Mouse (Mus musculus) limb, embryonic 11.5 days (tissue): Measurements from ENCODE around the gene Ndufb6. TPM values are rescaled to one million over a fixed set of nuclear protein-coding genes. Genes with fewer than 3 reads are reported as not detected.

Source experiments
- ATAC-seq: fragments of 200-750 bp; cut with Nextera tagmentation; 2 replicates; pipeline ENCODE4 v1.8.0; 2017; ENCODE audit warnings: low read depth; ENCODE audit not compliant: insufficient number of reproducible peaks, low FRiP score, low TSS enrichment
- DNase-seq: peaks from one replicate; pipeline ENCODE4 v3.0.0-alpha.2; 2015; ENCODE audit warnings: low spot score
- H3K27ac ChIP-seq: fragments of 300-500 bp; sonication (generic); replicated peaks from 2 replicates; pipeline ENCODE4 v1.5.1; 2014; ENCODE audit warnings: low read depth, mild to moderate bottlenecking, low read length
- H3K27me3 ChIP-seq: fragments of 300-500 bp; sonication (generic); 2 replicates; pipeline ENCODE4 v1.6.1; 2014; ENCODE audit warnings: mild to moderate bottlenecking, low read length, mixed read lengths; ENCODE audit not compliant: control insufficient read depth, insufficient read depth
- H3K36me3 ChIP-seq: fragments of 300-500 bp; sonication (generic); 2 replicates; pipeline ENCODE4 v1.6.1; 2014; ENCODE audit warnings: mild to moderate bottlenecking, low read length, moderate library complexity, mixed read lengths; ENCODE audit not compliant: control insufficient read depth, insufficient read depth
- H3K4me1 ChIP-seq: fragments of 300-500 bp; sonication (generic); 2 replicates; pipeline ENCODE4 v1.6.1; 2014; ENCODE audit warnings: low read length, mixed read lengths; ENCODE audit not compliant: control insufficient read depth, insufficient read depth
- H3K4me2 ChIP-seq: fragments of 300-500 bp; sonication (generic); 2 replicates; pipeline ENCODE4 v1.6.1; 2014; ENCODE audit warnings: low read depth, mild to moderate bottlenecking, moderate library complexity; ENCODE audit not compliant: severe bottlenecking
- H3K4me3 ChIP-seq: fragments of 300-500 bp; sonication (generic); 2 replicates; pipeline ENCODE4 v1.5.1; 2014; ENCODE audit warnings: low read depth, low read length
- H3K9ac ChIP-seq: fragments of 300-500 bp; sonication (generic); 2 replicates; pipeline ENCODE4 v1.6.1; 2014; ENCODE audit warnings: mild to moderate bottlenecking, low read length
- H3K9me3 ChIP-seq: fragments of 300-500 bp; sonication (generic); 2 replicates; pipeline ENCODE4 v1.6.1; 2016; ENCODE audit warnings: low read length; ENCODE audit not compliant: control insufficient read depth
- WGBS: fragments of 180-500 bp; shearing (Covaris S2); extraction: QIAGEN DNeasy Blood & Tissue Kit; methylation state at CpG from one replicate; pipeline ENCODE4 v1.1.7; 2014; 5-methylcytosine and 5-hydroxymethylcytosine counted together
- polyA plus RNA-seq: library from polyadenylated mRNA; unstranded; fragments of >200 nt; fragmentation: Nextera tagmentation; extraction: Ambion mirVana; gene quantifications from 2 replicates; pipeline ENCODE4 v1.2.1, GENCODE M21; 2014

The Ndufb6 gene
- 301 and 304 TPM in 2 replicates for polyA plus RNA-seq

- H3K4me2 ChIP-seq, result peak within 1 kb of the TSS; percentile 87
- H3K9ac ChIP-seq, result peak within 1 kb of the TSS; percentile 70
- no peaks in the 10 kb centered on the region for H3K27me3 ChIP-seq
- DNase-seq (peak; percentile 99), ATAC-seq (peak; percentile 97)
- WGBS, result under 1% methylated on average over 36 of the region's 36 CpGs
- peak within 1 kb of the TSS; percentile 72; the same call in 1 of the 2 replicates for H3K27ac ChIP-seq
- no peaks in the 10 kb centered on the region for H3K36me3 ChIP-seq
- no peaks in the 10 kb centered on the region for H3K9me3 ChIP-seq
- H3K4me1 ChIP-seq, result peaks cover 2% of the 10 kb centered on the region; the same call in 1 of the 2 replicates
- H3K4me3 ChIP-seq, result peak within 1 kb of the TSS; percentile 87
Measured at GRCm38 (mm10) chr4:40279276-40279900, at the start of gene Ndufb6. Gene Ndufb6 (minus strand): TSS chr4:40279421.

- H3K4me2 ChIP-seq, result no peak overlapping the region
- WGBS, result 94% methylated on average over 3 of the region's 3 CpGs
- H3K9me3 ChIP-seq, result no peaks in the 10 kb centered on the region
- H3K36me3 ChIP-seq, result no peaks in the 10 kb centered on the region
- H3K9ac ChIP-seq, result no peak overlapping the region
- H3K27ac ChIP-seq, result no peak overlapping the region
- no peaks in the 10 kb centered on the region for H3K27me3 ChIP-seq
- ATAC-seq, result no peak
- H3K4me3 ChIP-seq, result no peak overlapping the region
- DNase-seq, result no peak
- no peaks in the 10 kb centered on the region for H3K4me1 ChIP-seq
Measured at GRCm38 (mm10) chr4:40327161-40327560, 47.9 kb upstream of the Ndufb6 start.

- H3K9me3 ChIP-seq, result no peaks in the 10 kb centered on the region
- no peaks in the 10 kb centered on the region for H3K36me3 ChIP-seq
- ATAC-seq (no peak), DNase-seq (no peak)
- 82% methylated on average over 7 of the region's 7 CpGs for WGBS
- no peak overlapping the region for H3K9ac ChIP-seq
- no peak overlapping the region for H3K4me3 ChIP-seq
- no peaks in the 10 kb centered on the region for H3K4me1 ChIP-seq
- no peak overlapping the region for H3K27ac ChIP-seq
- no peak overlapping the region for H3K4me2 ChIP-seq
- no peaks in the 10 kb centered on the region for H3K27me3 ChIP-seq
Measured at GRCm38 (mm10) chr4:40324620-40325019, 45.4 kb upstream of the Ndufb6 start.

- Histone ChIP-seq H3K9me3 (no peaks in the 10 kb centered on the region), H3K9ac (no peak overlapping the region), H3K4me3 (no peak overlapping the region), H3K27ac (no peak overlapping the region), H3K4me2 (no peak overlapping the region), H3K27me3 (no peaks in the 10 kb centered on the region), H3K36me3 (no peaks in the 10 kb centered on the region), H3K4me1 (no peaks in the 10 kb centered on the region)
- DNase-seq, result no peak
- no peak for ATAC-seq
- 82% methylated on average over 3 of the region's 3 CpGs for WGBS
Measured at GRCm38 (mm10) chr4:40317404-40317803, 38.2 kb upstream of the Ndufb6 start.

GRCm38 (mm10) chr4:40313026-40313425, 33.8 kb upstream of the Ndufb6 start:
- ATAC-seq, result no peak
- Histone ChIP-seq H3K27ac (no peak overlapping the region), H3K27me3 (no peaks in the 10 kb centered on the region), H3K4me3 (no peak overlapping the region), H3K9ac (no peak overlapping the region), H3K4me1 (no peaks in the 10 kb centered on the region), H3K4me2 (no peak overlapping the region), H3K9me3 (no peaks in the 10 kb centered on the region), H3K36me3 (no peaks in the 10 kb centered on the region)
- DNase-seq, result no peak
- WGBS, result 80% methylated on average over 6 of the region's 6 CpGs

- Histone ChIP-seq H3K4me3 (no peak overlapping the region), H3K4me2 (no peak overlapping the region), H3K36me3 (no peaks in the 10 kb centered on the region), H3K27me3 (no peaks in the 10 kb centered on the region), H3K9me3 (no peaks in the 10 kb centered on the region), H3K4me1 (no peaks in the 10 kb centered on the region), H3K9ac (no peak overlapping the region), H3K27ac (no peak overlapping the region)
- ATAC-seq (no peak), DNase-seq (no peak)
- WGBS, result 67% methylated on average over 1 of the region's 1 CpGs
Measured at GRCm38 (mm10) chr4:40312213-40312612, 33.0 kb upstream of the Ndufb6 start.

GRCm38 (mm10) chr4:40310796-40311383, 31.7 kb upstream of the Ndufb6 start:
- Histone ChIP-seq H3K4me3 (no peak overlapping the region), H3K27me3 (no peaks in the 10 kb centered on the region), H3K27ac (no peak overlapping the region), H3K4me1 (no peaks in the 10 kb centered on the region), H3K4me2 (no peak overlapping the region), H3K36me3 (no peaks in the 10 kb centered on the region), H3K9me3 (no peaks in the 10 kb centered on the region), H3K9ac (no peak overlapping the region)
- 76% methylated on average over 11 of the region's 11 CpGs for WGBS
- ATAC-seq (no peak), DNase-seq (no peak)

- no peaks in the 10 kb centered on the region for H3K9me3 ChIP-seq
- no peak overlapping the region for H3K4me2 ChIP-seq
- H3K36me3 ChIP-seq, result no peaks in the 10 kb centered on the region
- H3K4me1 ChIP-seq, result no peaks in the 10 kb centered on the region
- H3K4me3 ChIP-seq, result no peak overlapping the region
- ATAC-seq (no peak), DNase-seq (no peak)
- no peak overlapping the region for H3K27ac ChIP-seq
- no peak overlapping the region for H3K9ac ChIP-seq
- H3K27me3 ChIP-seq, result no peaks in the 10 kb centered on the region
Measured at GRCm38 (mm10) chr4:40309682-40310081, 30.5 kb upstream of the Ndufb6 start.
